Mouse (Mus musculus) brain, embryonic 18.5 days (tissue): ENCODE results near the gene Zic1.

Experiments
- DNase-seq: peaks from one replicate; pipeline ENCODE4 v3.0.0-alpha.2; 2012; ENCODE audit warnings: low read depth, low spot score

Gene Zic1

GRCm38 (mm10) chr9:91384693-91385560, 19.3 kb upstream of the Zic1 start:
- DNase-seq, result no peak

GRCm38 (mm10) chr9:91384136-91384500, 18.5 kb upstream of the Zic1 start:
- DNase-seq, result no peak

GRCm38 (mm10) chr9:91383441-91384135, 18.0 kb upstream of the Zic1 start:
- DNase-seq, result no peak

- DNase-seq, result no peak
These were observed 17.1 kb upstream of the Zic1 start for GRCm38 (mm10) chr9:91382471-91383255.

GRCm38 (mm10) chr9:91382111-91382379, 16.4 kb upstream of the Zic1 start:
- DNase-seq, result no peak

- no peak for DNase-seq
These were observed 15.9 kb upstream of the Zic1 start for GRCm38 (mm10) chr9:91381284-91382110.

GRCm38 (mm10) chr9:91380458-91380914, 14.9 kb upstream of the Zic1 start:
- no peak for DNase-seq

- DNase-seq, result no peak
These were observed 14.3 kb upstream of the Zic1 start for GRCm38 (mm10) chr9:91379781-91380457.

- DNase-seq, result no peak
These were observed 13.7 kb upstream of the Zic1 start for GRCm38 (mm10) chr9:91379300-91379635.

GRCm38 (mm10) chr9:91378411-91379299, 13.0 kb upstream of the Zic1 start:
- no peak for DNase-seq

GRCm38 (mm10) chr9:91377873-91378150, 12.2 kb upstream of the Zic1 start:
- DNase-seq, result no peak

- no peak for DNase-seq
These were observed 11.6 kb upstream of the Zic1 start for GRCm38 (mm10) chr9:91377036-91377872.

- DNase-seq, result no peak
These were observed 9.1 kb upstream of the Zic1 start for GRCm38 (mm10) chr9:91374665-91375064.

- no peak for DNase-seq
These were observed 8.4 kb upstream of the Zic1 start for GRCm38 (mm10) chr9:91373811-91374575.

GRCm38 (mm10) chr9:91371608-91372007, 6.0 kb upstream of the Zic1 start:
- no peak for DNase-seq

- no peak for DNase-seq
These were observed 5.4 kb upstream of the Zic1 start for GRCm38 (mm10) chr9:91371011-91371410.

GRCm38 (mm10) chr9:91370191-91370708, 4.6 kb upstream of the Zic1 start:
- DNase-seq, result no peak

GRCm38 (mm10) chr9:91369293-91369991, 3.8 kb upstream of the Zic1 start:
- DNase-seq, result no peak
